Mouse (Mus musculus): ENCODE results near the gene Sp2.

Gene Sp2

DNA sequence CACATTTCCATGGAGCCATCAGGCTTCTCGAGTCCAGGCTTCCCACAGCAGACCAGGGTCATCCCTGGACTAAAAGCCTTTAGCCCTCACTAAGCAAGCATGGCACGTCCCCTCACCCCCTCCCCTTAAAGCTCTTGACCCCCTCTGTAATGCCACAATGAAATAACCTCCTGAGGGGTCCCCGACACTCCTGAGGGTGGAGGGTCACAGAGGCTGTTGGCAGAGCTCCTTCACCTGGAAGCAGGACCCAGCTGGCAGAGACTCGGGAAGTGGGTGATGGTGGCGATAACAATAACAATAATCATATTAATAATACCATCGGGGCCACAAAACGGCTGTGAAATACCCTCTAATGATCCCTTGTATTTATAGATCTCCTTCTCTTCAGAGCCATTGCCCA is at the start of gene Sp2:
Gene Sp2, minus strand, starts transcription at position 101 of the 400 bp plus-strand sequence.
- no peak for DNase-seq

DNA sequence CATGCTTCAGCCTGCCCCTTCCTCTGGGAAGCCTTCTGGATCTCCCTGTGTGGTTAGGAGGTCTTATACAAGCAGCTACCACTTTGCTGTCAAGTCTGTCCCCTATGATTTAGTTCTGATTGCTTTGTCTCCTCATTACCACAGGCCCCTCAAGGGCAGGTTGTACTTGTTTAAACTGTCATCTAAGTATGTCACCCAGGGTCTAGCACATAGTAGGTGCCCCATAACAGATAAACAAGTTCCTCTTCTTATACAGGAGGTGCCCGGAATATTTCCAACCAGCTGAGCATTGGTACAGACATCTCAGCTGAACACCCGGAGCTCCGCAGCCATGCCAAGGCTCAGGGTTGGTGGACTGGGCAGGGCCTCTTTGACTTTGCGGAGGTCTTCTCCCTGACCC is 49.7 kb upstream of the Sp2 start:
- no peak for DNase-seq

DNA sequence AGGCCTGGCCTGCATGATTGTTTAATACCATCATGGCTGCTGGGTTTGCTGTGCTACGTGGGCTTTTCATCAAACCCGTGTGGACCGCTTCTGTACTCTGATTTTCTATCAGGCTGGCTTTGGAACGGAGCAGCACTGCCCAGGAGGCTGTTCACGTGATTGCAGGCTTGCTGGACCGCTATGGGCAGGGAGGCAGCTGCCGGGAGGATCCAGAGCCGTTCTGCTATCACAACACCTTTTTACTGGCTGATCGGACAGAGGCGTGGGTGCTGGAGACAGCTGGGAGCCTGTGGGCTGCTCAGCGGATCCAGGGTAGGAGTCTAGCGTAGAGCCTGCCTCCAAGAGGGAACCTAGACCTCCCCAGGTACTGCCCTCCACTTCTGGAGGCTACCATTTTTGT is 49.2 kb upstream of the Sp2 start:
- DNase-seq = no peak

DNA sequence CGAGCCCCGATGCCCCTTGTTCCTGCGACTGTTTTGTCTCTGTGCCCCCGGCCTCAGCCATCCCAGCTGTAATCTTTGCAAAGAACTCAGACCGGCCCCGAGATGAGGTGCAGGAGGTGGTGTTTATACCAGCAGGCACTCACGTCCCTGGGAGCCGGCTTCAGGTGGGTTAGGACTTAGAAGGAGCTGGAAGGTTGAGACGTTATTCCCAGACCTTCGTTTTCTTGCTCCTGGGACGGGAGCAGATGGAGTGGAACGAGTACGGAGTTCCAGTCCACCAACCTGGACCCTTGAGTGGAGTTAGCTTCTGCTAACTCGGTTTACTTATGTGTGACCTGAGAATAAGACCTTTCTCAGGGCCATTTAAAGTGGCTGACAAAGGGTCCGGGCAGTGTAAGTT is 47.7 kb upstream of the Sp2 start:
- no peak for DNase-seq

DNA sequence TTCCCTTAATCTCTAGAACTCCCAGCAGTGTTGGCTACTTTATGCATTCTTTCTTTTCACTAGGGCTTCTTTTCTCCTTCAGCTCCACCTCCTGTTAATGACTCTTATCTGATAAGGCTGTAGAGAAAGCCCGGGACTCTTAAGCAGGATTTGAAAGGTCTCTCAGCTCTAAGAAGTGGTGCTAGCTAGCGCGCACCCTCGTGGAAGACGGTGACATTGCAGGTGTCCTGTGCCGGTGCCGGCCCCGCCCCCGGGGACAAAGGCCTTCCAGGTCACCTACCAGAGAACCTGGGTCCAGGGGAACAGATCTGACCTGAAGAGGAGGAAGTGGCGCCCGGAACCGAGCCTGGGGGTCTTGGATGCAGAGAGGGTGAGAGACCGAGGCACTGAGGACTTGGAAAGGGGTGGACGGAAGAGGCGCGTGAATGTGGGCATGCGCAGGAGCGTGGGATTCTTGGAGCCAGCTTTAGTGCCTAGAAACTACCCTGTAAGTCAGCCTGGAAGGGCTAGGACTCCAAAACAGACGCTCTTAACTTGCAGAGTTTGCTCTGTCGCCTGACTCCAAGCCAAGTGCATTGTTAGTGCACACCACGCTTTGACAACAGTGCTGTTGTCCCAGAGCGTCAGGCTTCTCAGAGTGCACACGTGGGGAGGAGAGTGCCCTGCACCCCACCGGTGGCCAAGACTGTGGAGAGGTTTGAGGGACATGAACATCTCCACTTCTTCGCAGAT is 47.1 kb upstream of the Sp2 start, which contains the start of gene Scrn2:
Gene Scrn2, plus strand, starts transcription at position 253 of the 732 bp plus-strand sequence.
- DNase-seq = peak; percentile 46 to 63

DNA sequence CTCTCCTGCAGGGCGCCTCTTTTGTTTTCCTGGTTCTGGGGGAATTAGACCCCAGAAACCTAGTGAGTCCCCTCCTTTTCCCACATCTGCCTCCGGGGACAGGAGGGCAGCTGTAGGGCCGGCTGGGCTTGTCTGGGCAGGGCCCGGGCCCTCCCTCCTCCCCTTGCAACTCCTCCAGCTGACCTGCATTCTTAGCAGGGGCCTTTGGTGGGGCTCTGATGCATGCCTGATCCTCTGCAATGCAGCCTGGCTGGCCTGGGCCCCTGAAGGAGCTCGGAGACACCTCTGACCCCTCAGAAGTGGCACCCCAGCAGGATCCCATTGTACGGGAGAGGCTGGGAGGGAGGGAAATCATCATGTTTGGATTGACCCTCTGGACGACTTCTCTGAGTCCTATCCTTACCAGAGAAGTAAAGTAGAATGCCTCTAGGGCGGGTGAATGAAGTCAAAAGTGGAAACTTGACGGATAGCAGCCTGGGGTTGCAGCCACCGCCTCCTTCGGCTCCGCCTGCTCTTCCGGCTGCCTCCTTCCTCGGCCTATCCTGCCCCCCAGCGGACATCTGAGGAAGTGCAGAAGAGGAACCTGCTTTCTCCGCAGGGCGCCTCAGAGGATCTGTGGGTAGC is 43.1 kb upstream of the Sp2 start:
- DNase-seq = peak; percentile 80 to 82

DNA sequence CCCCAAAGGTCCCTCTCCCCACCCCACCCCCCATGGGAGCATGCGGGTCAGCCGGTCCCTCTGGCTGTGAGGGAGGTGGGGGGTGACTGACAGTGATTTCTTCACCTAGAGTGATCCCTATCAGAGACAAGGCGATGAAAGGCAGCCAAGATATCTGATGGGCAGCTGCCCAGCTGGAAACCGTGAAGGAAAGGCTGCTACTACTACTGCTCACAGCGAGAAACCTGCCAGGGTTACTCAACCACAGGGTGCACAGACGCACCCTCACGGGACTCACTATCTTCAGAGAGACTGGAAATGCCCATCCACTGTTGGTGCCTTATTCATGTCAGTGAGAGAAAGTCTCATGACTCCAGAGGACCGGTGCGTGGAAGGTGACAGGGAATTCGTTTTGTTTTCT is 42.2 kb upstream of the Sp2 start:
- DNase-seq = no peak

DNA sequence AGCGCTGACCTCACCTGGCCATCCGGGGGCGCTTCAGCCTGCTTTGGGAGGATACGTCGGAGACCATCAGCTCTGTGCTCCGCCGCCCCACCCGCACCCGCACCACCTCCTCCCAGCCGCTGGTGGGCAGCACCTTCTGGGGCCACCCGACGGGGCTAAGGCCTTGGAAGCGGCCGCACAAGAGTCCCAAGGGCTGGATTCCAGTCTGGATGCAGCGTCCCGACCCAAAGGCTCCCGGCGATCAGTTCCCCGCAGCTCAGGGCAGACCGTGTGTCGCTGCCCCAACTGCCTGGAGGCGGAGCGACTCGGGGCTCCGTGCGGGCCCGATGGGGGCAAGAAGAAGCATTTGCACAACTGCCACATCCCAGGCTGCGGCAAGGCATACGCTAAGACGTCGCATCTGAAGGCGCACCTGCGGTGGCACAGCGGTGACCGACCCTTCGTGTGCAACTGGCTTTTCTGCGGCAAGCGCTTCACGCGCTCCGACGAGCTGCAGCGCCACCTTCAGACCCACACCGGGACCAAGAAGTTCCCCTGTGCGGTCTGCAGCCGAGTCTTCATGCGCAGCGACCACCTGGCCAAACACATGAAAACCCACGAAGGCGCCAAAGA is 39.2 kb upstream of the Sp2 start:
- DNase-seq = peak; percentile 79 to 83

DNA sequence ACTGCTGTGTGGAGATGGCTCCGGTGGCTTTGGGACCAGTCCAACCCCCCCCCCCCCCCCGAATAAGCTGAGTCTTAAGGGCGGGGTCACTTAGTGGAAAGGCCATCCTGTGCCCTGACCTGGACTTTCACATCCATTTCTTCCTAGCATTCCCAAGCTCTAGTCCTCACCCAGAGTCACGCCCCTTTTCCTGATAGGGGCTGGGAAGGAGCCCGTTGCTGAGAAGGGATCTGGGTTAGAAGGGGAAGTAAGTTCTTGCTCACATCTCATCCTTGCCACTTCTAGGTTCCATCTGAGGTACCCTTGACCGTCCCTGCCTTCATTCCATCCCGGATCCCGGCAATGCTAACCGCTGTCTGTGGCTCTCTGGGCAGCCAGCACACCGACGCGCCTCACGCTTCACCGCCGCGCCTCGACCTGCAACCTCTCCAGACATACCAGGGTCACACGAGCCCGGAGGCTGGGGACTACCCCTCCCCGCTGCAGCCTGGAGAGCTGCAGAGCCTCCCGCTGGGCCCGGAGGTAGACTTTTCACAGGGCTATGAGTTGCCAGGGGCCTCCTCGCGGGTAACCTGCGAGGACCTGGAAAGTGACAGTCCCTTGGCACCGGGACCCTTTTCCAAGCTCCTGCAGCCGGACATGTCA is 38.5 kb upstream of the Sp2 start:
- peak in 1 of 2 experiments; percentile 27 for DNase-seq

DNA sequence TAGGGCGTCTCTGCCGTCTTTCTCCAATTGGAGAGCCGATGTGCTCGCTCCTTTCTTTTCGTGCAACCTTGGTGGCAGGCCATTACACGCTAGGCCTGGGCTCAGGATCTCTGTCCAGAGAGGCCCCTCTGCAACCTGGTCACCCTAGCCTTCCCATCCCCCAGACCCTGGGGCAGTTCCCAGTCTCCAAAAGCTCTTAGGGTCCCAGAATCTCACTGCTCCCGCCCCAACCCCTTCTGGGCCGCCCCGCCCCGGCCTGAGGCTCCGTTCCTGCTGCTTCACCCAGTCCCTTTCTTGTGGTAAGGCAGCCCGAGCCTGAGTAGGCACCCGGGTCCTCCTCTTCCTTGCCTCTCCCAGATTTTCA is 36.6 kb upstream of the Sp2 start:
- no peak for DNase-seq

DNA sequence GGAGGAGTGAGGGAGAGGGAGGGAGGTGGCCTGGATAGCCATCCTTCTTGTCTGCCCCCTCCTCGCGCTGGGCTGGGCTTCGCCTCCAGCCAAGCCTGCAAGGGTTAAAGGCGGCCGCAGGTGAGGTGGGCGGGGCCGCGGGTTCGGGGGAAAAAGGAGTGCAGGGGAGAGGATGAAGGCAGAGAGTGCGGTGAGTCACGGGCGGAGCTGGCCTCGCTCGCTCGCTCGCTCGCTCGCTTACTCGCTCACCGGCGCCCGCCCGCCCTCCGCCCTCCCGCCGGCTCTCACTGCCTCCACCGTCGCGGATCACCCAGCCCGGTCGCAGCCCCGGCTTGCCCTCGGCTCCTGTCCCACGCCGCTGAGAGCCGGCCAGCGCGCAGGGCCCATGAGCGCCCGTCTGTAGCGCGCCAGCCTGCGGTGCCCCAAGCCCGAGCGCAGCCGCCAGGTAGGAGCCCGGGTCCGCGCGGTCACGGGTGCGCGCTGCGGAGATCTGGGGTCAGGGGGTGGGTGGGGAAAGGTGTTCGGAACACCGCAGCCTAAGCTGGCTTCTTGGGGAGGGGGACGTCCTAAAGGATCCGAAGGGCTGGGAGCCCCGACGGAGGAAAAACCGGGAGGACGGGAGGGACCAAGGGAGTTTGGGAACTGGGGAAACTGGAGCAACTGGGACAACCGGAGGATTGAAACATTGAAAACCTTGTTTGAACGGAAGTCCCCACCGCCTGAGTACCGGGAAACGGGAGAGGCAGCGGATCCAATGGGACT is 36.0 kb upstream of the Sp2 start:
- DNase-seq = peak in 1 of 2 experiments; percentile 31

DNA sequence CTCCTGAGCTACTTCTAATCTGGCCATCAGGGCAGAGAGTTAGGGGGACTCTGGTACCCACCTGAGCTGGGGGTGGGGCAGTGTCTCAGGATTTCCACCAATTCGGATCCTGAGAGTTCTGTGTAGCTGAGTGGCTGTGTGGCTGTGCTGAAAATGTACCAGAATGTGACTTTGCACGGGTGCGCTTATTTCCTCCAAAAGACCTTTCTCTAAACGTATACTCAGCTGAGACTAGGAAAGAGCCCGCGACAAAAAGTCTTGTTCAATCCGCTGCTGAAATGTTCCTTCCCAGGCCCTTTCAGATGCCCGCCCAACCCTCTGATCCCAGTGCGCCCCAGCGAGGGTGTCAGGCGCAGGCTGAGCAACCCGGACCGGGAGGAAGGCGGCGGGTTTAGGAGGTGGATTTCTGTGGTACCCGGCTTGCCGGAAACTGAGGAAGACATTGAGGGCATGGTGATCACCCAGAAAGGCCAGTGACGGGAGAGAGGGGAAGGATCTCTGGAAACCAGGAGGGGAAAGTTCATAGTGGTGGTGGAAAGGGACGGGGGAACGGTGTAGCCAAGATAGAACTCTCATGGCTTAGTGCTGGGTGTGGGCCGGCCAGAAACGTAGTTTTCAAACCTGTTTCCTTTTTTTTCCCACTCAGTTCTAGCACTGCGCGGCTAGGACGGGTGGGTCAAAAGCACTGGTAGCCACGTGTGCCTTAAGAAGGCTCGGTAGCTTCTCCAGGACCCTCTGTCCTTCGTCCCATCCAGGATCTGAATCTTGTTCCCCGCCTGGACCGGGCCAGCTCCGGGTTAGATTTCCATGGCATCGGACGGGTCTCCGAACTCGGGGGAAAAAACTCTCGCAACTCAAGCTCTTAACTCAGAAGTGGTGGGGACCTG is 35.2 kb upstream of the Sp2 start:
- DNase-seq = no peak

DNA sequence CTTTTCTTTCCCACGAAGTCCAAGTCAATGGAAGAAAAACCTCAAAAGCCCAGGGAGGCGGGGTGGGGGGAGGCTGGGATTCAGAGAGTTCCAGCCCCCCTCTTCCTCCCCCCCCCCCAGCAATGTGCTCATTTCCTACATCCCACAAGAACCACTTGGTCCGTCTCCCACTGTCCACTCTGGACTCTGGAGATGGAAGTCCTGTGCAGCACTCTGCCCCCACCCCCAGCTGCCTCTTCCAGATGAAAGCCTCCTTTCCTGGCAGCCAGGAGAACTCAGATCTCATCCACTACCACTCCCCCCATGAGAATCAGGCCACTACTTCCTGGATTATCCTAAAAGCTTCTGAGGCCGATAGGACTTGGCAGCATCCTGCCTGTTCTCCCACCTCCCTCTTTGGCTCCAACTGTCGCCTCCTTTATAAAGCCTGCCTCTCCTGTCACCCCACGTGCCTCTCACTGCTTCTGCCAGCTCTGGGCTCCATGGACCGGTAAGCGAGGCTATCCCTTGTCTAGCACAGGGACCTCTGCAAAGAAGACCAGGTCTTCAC is 30.4 kb upstream of the Sp2 start, which contains the start of gene Sp6:
Gene Sp6, plus strand, starts transcription at position 274 of the 550 bp plus-strand sequence.
- DNase-seq = no peak

DNA sequence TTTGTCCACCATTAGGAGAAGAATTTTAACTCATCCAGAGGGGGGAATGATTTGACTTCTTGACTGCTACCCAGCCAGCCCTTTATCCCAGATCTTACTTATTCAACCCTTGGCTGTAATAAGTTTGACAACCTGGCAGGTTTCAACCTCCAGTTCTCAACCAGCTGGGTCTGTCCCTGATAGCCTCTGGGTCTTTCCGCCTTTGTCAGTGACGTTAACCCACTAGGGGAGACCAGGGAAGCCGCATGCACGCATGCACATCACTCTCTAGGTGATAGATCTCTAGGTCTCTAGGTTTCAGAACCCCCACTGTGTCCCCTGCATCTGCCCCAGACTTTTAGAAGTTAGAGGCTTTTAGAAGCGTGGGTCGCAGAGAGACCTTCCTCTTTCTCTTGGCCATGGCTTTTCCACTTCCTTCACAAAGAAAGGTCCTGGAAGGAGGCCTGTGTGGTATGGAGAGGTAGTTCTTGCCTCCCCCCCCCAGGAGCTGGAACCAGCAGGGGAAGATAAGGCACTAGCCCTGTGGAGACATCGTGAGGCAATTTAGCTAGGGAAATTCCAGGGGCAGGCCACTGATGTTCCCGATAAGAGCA is 26.5 kb upstream of the Sp2 start:
- no peak for DNase-seq

DNA sequence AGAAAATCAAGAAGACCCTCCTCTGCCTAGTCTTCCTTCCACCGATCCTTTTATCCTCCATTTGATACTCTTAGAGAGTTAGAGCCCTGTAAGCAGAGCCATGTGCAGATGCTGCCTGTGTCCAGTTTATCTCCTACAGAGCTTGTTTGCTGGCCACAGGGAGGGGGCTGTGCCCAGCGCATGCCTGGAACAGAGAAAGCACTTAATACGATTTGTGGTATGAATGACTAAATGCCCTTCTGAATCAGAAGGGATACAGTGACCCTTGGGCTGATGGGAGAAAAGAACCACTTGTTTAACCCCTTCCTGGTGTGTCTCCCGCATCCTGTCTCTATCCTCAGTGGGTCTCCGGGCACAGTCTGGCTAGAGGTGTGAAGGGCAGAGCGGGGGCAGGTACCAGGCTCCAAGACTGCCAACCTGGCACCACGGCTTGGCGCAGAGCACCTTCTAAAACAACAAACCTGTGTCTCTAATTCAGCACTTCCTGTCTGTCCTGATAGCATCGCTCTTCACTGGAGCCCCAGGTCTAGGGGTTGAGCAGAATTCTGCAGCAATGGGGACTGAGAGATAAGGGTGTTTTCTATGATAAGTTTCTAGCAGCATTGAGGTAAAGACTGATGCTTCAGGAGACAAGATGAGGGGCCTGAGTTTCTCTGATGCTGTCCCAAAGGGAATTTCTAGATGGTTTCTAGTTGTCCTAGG is 24.5 kb upstream of the Sp2 start:
- no peak for DNase-seq

DNA sequence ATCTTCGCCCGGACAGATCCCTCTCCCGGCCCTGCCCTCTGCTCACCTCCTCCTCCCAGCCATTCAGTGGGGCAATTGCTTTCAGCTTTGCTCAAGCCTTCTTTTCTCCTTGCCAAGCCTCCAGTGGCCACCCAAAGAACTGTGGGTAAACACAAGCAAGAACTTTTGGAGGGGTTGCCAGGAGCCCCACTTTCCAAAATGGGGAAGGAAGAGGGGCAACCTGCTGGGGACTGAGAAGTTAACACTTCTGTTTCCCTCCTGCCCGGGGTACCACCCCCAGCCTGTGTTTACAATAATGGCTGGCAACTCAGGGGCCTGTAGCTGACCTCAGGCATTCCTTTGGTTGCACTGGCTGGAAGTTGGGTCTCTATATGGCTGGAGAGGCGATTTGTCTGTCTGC is 20.4 kb upstream of the Sp2 start:
- no peak for DNase-seq

DNA sequence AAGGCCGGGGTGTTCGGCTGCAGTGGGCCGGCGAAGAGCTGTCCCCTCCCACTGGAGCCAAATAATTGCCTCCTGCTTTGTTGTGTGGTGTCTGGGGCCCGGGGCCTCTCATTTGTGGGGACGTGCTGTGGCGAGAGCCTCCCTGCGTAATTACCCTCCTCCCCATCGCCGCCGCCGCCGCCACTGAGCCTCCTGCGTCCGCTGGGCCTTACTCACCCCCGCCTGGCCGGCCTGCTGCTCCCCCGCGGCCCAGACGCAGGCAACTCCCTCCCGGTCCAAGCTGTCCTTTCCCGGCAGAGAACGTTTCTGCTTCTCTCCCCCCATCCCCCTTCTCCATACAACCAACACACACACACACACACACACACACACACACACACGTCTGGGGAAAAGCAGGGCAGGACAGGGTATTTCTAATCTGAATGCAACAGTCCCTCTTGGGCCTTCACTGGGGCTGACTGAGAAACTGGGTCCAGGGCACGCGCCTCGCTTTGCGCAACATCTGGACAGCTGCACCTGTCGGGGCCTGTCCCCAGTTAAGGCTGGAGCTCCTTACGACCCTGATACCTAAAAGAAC is 14.7 kb upstream of the Sp2 start:
- DNase-seq = no peak

DNA sequence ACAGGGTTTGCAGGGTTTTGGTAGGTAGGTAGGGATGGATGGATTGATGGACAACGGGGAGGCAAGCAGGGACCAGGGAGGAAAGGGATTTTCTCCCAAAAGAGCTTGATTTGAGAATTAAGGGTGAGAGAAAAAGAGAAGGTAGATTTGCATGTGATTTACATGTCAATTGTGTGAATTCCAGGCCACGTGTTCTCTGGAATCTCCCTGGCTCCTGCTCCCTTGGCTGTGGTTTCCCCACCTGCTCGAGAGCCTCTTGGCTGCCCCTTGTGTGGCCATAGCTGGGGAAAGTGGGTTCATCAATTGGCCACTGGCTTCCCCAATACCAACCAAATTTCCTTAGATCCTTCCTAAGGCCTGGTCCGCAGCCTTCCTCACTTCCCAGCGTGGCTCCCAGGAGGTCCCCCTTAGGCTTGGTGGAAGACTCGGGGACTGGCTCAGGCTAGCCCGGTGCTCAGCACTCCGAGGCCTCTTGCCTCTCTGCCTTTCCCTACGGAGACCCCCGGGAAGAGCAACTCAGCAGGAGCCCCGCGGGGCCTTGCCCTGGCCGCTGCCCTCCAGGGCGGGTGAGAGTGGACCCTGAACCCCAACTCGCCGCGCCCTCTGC is 14.1 kb upstream of the Sp2 start:
- DNase-seq = no peak
